Mouse (Mus musculus) liver, embryonic 18 days (tissue): ENCODE data around the gene Dis3l. TPM values are rescaled to one million over a fixed set of nuclear protein-coding genes. Genes with fewer than 3 reads are reported as not detected.

Experiments used
- polyA plus RNA-seq: library from polyadenylated mRNA; depleted of rRNA; stranded (reverse); fragments of >200 nt; gene quantifications from 2 replicates; pipeline ENCODE4 v1.2.3, GENCODE M21; 2012; rRNA removed

Dis3l gene
- 4.2 and 4.5 TPM in 2 replicates for polyA plus RNA-seq

DNA sequence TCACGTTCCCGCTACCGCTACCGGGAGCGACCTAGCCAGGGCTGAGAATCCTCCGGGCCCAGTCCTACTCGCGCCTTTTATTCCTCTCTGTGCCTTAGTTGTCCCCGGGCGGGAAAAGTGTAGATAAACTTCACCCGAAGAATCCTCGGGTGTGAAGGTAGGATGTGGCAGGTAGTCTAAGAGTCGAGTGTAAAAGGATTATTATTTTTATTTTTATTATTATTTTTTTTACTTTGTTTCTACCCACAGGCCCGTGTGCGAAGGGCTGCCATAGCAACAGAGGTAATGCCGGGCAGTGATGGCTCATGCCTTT lies at the start of gene Dis3l:
Gene Dis3l (minus strand): TSS at position 35 of the 313 bp plus-strand sequence.

GRCm38 (mm10) chr9:64385511-64386465 lies 44.7 kb upstream of the Dis3l start, which contains the start of gene Megf11:
Megf11 (plus strand) TSS chr9:64385626.

GRCm38 (mm10) chr9:64281105-64281780 lies 59.8 kb downstream of the Dis3l start, which contains the start of gene Tipin:
Tipin (plus strand) TSS chr9:64281581.

Other genes with a start within 250 kb of the Dis3l start
- 0.02 TPM in 1 of 2 replicates, not detected in the other for gene Lctl, start 224.1 kb downstream of the Dis3l start, polyA plus RNA-seq
- gene Zwilch, start 168.2 kb downstream of the Dis3l start, polyA plus RNA-seq: 12.4 and 15.0 TPM in 2 replicates
- gene Rpl4, start 167.9 kb downstream of the Dis3l start, polyA plus RNA-seq: 693 and 759 TPM in 2 replicates
- 15.7 and 16.5 TPM in 2 replicates for gene Snapc5, start 162.0 kb downstream of the Dis3l start, polyA plus RNA-seq
- 0.05 and 0.14 TPM in 2 replicates for gene Uchl4, start 106.1 kb downstream of the Dis3l start, polyA plus RNA-seq
- gene Map2k1, start 87.7 kb downstream of the Dis3l start, polyA plus RNA-seq: 23.1 and 23.3 TPM in 2 replicates
- gene Tipin, start 59.7 kb downstream of the Dis3l start, polyA plus RNA-seq: 51.5 and 57.8 TPM in 2 replicates
- gene Megf11, start 44.3 kb upstream of the Dis3l start, polyA plus RNA-seq: 0.11 and 0.19 TPM in 2 replicates